Mouse (Mus musculus) thymus, adult 2 months (tissue): ENCODE data around the gene Celf2.

Experiments used
- CTCF ChIP-seq: fragments of 200-500 bp; IDR thresholded peaks from 2 replicates; pipeline ENCODE4 v1.5.1; 2012; ENCODE audit warnings: mild to moderate bottlenecking, control low read depth, low read length, moderate library complexity, borderline replicate concordance; ENCODE audit not compliant: control insufficient read depth, poor library complexity, insufficient read depth; ENCODE audit errors: extremely low read depth
- POLR2A ChIP-seq: fragments of 200-500 bp; IDR thresholded peaks from 2 replicates; pipeline ENCODE4 v1.6.1; 2012; ENCODE audit warnings: mild to moderate bottlenecking, low read length, control low read depth, moderate library complexity; ENCODE audit not compliant: control insufficient read depth, poor library complexity, insufficient read depth; ENCODE audit errors: extremely low read depth

- TF ChIP-seq POLR2A (no peak), CTCF (no peak)
Measured at GRCm38 (mm10) chr2:7351234-7351633, 158.1 kb downstream of the Celf2 start.
